Mouse (Mus musculus): ENCODE data around the gene Camk2d. TPM values are rescaled to one million over a fixed set of nuclear protein-coding genes. Genes with fewer than 3 reads are reported as not detected.

The Camk2d gene
- total and polyA plus RNA-seq, 3 experiments, result 0.55 TPM; not detected in 2

GRCm38 (mm10) chr3:126696620-126697019 is 100.5 kb downstream of the Camk2d start:
- DNase-seq (ENCODE audit: low spot score), result no peak

GRCm38 (mm10) chr3:126699740-126700139 is 103.6 kb downstream of the Camk2d start:
- H3K9me3 ChIP-seq (replicated peaks), result peaks cover 24% of the 10 kb centered on the region
- no peak overlapping the region for H3K4me3 ChIP-seq (ENCODE audit: low read depth, low read length)
- H3K4me1 ChIP-seq (ENCODE audit: insufficient read depth, low read depth, low read length), result no peaks in the 10 kb centered on the region
- ATAC-seq (ENCODE audit: extremely low read depth, insufficient number of reproducible peaks, low FRiP score, poor library complexity, severe bottlenecking) (no peak), DNase-seq (ENCODE audit: low spot score) (no peak)
- H3K36me3 ChIP-seq (replicated peaks), result no peaks in the 10 kb centered on the region
- TF ChIP-seq GATA1 (IDR thresholded peaks at IDR 0.05; ENCODE audit: borderline replicate concordance, low read length), result no peak
- no peak for TF ChIP-seq POLR2AphosphoS5 (IDR thresholded peaks at IDR 0.05; ENCODE audit: insufficient replicate concordance, low read depth, low read length)
- TF ChIP-seq CTCF (IDR thresholded peaks at IDR 0.05; ENCODE audit: low read depth, low read length), result no peak
- no peak for TF ChIP-seq GATA2 (IDR thresholded peaks at IDR 0.05; ENCODE audit: borderline replicate concordance, low read depth, low read length)
- TF ChIP-seq TAL1 (conservative IDR thresholded peaks at IDR 0.05; ENCODE audit: low read depth, low read length), result no peak
- H3K27me3 ChIP-seq (ENCODE audit: insufficient read depth, low read length), result no peaks in the 10 kb centered on the region

More at GRCm38 (mm10) chr3:126696620-126697019, 100.5 kb downstream of the Camk2d start:
- Histone ChIP-seq H3K27me3 (ENCODE audit: insufficient read depth, low read length) (no peaks in the 10 kb centered on the region), H3K36me3 (replicated peaks) (no peaks in the 10 kb centered on the region), H3K4me3 (ENCODE audit: low read depth, low read length) (no peak overlapping the region), H3K9me3 (replicated peaks) (peaks cover 28% of the 10 kb centered on the region), H3K4me1 (ENCODE audit: insufficient read depth, low read depth, low read length) (no peaks in the 10 kb centered on the region)
- no peak for ATAC-seq (ENCODE audit: extremely low read depth, insufficient number of reproducible peaks, low FRiP score, poor library complexity, severe bottlenecking)
- TF ChIP-seq POLR2AphosphoS5 (IDR thresholded peaks at IDR 0.05; ENCODE audit: insufficient replicate concordance, low read depth, low read length) (no peak), CTCF (IDR thresholded peaks at IDR 0.05; ENCODE audit: low read depth, low read length) (no peak), GATA2 (IDR thresholded peaks at IDR 0.05; ENCODE audit: borderline replicate concordance, low read depth, low read length) (no peak), TAL1 (conservative IDR thresholded peaks at IDR 0.05; ENCODE audit: low read depth, low read length) (no peak), GATA1 (IDR thresholded peaks at IDR 0.05; ENCODE audit: borderline replicate concordance, low read length) (no peak)

GRCm38 (mm10) chr3:126701067-126701466 is 105.0 kb downstream of the Camk2d start:
- no peak overlapping the region for H3K4me3 ChIP-seq (ENCODE audit: low read depth, low read length)
- H3K27me3 ChIP-seq (ENCODE audit: insufficient read depth, low read length), result no peaks in the 10 kb centered on the region
- no peaks in the 10 kb centered on the region for H3K36me3 ChIP-seq (replicated peaks)
- DNase-seq (ENCODE audit: low spot score), result no peak
- peaks cover 19% of the 10 kb centered on the region for H3K9me3 ChIP-seq (replicated peaks)
- H3K4me1 ChIP-seq (ENCODE audit: insufficient read depth, low read depth, low read length), result no peaks in the 10 kb centered on the region
- no peak for ATAC-seq (ENCODE audit: extremely low read depth, insufficient number of reproducible peaks, low FRiP score, poor library complexity, severe bottlenecking)
- TF ChIP-seq CTCF (IDR thresholded peaks at IDR 0.05; ENCODE audit: low read depth, low read length) (no peak), GATA2 (IDR thresholded peaks at IDR 0.05; ENCODE audit: borderline replicate concordance, low read depth, low read length) (no peak), TAL1 (conservative IDR thresholded peaks at IDR 0.05; ENCODE audit: low read depth, low read length) (no peak), GATA1 (IDR thresholded peaks at IDR 0.05; ENCODE audit: borderline replicate concordance, low read length) (no peak), POLR2AphosphoS5 (IDR thresholded peaks at IDR 0.05; ENCODE audit: insufficient replicate concordance, low read depth, low read length) (no peak)

DNA sequence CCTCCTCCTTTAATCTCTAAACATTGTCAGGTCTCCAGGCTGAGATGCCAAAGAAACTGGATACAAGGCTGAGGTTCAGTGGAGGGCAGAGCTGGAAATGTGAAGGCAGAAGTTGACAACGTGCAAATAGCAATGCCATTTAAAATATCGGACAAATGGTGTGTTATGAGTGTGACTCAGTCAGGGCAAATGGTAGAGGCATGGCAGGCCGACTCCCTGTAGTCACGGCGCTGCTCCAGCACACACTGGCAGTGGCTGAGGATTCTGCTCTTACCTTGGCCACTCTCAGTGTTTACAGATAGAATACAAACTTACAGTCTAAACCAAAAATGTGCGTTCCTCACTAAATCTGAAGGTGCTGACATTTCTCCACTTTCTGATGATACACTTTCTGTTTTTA is 105.5 kb downstream of the Camk2d start:
- no peak for ATAC-seq (ENCODE audit: extremely low read depth, insufficient number of reproducible peaks, low FRiP score, poor library complexity, severe bottlenecking)

GRCm38 (mm10) chr3:126705490-126705889 is 109.4 kb downstream of the Camk2d start:
- ATAC-seq (ENCODE audit: extremely low read depth, insufficient number of reproducible peaks, low FRiP score, poor library complexity, severe bottlenecking) (no peak), DNase-seq (ENCODE audit: low spot score) (no peak)
- no peaks in the 10 kb centered on the region for H3K4me1 ChIP-seq (ENCODE audit: insufficient read depth, low read depth, low read length)
- H3K9me3 ChIP-seq (replicated peaks), result peaks cover 11% of the 10 kb centered on the region
- H3K27me3 ChIP-seq (ENCODE audit: insufficient read depth, low read length), result no peaks in the 10 kb centered on the region
- H3K4me3 ChIP-seq (ENCODE audit: low read depth, low read length), result no peak overlapping the region
- no peaks in the 10 kb centered on the region for H3K36me3 ChIP-seq (replicated peaks)
- TF ChIP-seq GATA2 (IDR thresholded peaks at IDR 0.05; ENCODE audit: borderline replicate concordance, low read depth, low read length) (no peak), GATA1 (IDR thresholded peaks at IDR 0.05; ENCODE audit: borderline replicate concordance, low read length) (no peak), POLR2AphosphoS5 (IDR thresholded peaks at IDR 0.05; ENCODE audit: insufficient replicate concordance, low read depth, low read length) (no peak), TAL1 (conservative IDR thresholded peaks at IDR 0.05; ENCODE audit: low read depth, low read length) (no peak), CTCF (IDR thresholded peaks at IDR 0.05; ENCODE audit: low read depth, low read length) (no peak)

More for the DNA sequence above, 105.5 kb downstream of the Camk2d start:
- no peak overlapping the region for H3K4me3 ChIP-seq (ENCODE audit: low read depth, low read length)
- no peak for TF ChIP-seq CTCF (IDR thresholded peaks at IDR 0.05; ENCODE audit: low read depth, low read length)
- TF ChIP-seq TAL1 (conservative IDR thresholded peaks at IDR 0.05; ENCODE audit: low read depth, low read length), result no peak
- no peak for TF ChIP-seq POLR2AphosphoS5 (IDR thresholded peaks at IDR 0.05; ENCODE audit: insufficient replicate concordance, low read depth, low read length)
- no peak for TF ChIP-seq GATA2 (IDR thresholded peaks at IDR 0.05; ENCODE audit: borderline replicate concordance, low read depth, low read length)
- no peak for TF ChIP-seq GATA1 (IDR thresholded peaks at IDR 0.05; ENCODE audit: borderline replicate concordance, low read length)
- H3K4me1 ChIP-seq (ENCODE audit: insufficient read depth, low read depth, low read length), result no peaks in the 10 kb centered on the region
- no peaks in the 10 kb centered on the region for H3K27me3 ChIP-seq (ENCODE audit: insufficient read depth, low read length)
- H3K9me3 ChIP-seq (replicated peaks), result peaks cover 19% of the 10 kb centered on the region
- H3K36me3 ChIP-seq (replicated peaks), result no peaks in the 10 kb centered on the region
- no peak for DNase-seq (ENCODE audit: low spot score)

GRCm38 (mm10) chr3:126714281-126714680 is 118.2 kb downstream of the Camk2d start:
- Histone ChIP-seq H3K36me3 (replicated peaks) (no peaks in the 10 kb centered on the region), H3K4me3 (ENCODE audit: low read depth, low read length) (no peak overlapping the region), H3K27me3 (ENCODE audit: insufficient read depth, low read length) (no peaks in the 10 kb centered on the region), H3K9me3 (replicated peaks) (peaks cover 14% of the 10 kb centered on the region; the same call in 1 of the 2 replicates), H3K4me1 (ENCODE audit: insufficient read depth, low read depth, low read length) (no peaks in the 10 kb centered on the region)
- no peak for TF ChIP-seq GATA1 (IDR thresholded peaks at IDR 0.05; ENCODE audit: borderline replicate concordance, low read length)
- TF ChIP-seq TAL1 (conservative IDR thresholded peaks at IDR 0.05; ENCODE audit: low read depth, low read length), result no peak
- TF ChIP-seq CTCF (IDR thresholded peaks at IDR 0.05; ENCODE audit: low read depth, low read length), result no peak
- TF ChIP-seq POLR2AphosphoS5 (IDR thresholded peaks at IDR 0.05; ENCODE audit: insufficient replicate concordance, low read depth, low read length), result no peak
- no peak for TF ChIP-seq GATA2 (IDR thresholded peaks at IDR 0.05; ENCODE audit: borderline replicate concordance, low read depth, low read length)
- DNase-seq (ENCODE audit: low spot score), result no peak
- ATAC-seq (ENCODE audit: extremely low read depth, insufficient number of reproducible peaks, low FRiP score, poor library complexity, severe bottlenecking), result no peak

Measured in G1E (cell line).